12 mouse cellular contexts compared by ENCODE assay signal in genomic region chr1:92177196-92177595, GRCm38 (mm10). TPM values are rescaled to one million over a fixed set of nuclear protein-coding genes. Genes with fewer than 3 reads are reported as not detected.
DNase-seq lines count a peak whose midpoint lies in the region; ATAC-seq and TF ChIP-seq lines count a peak whose summit lies in the region.
"Had no signal": no experiment of that assay in that cellular context is flagged by ENCODE, and none has a peak within 500 bp of the region (broad histone marks: within the 10 kb centered on the region; RNA-seq: fewer than 3 reads in every experiment).

No protein-coding gene starts in this region.

- no peak for TF ChIP-seq POLR2A in myocyte (IDR thresholded peaks at IDR 0.05; ENCODE audit: insufficient read length, low read depth)

- no peak overlapping the region for H3K9ac ChIP-seq in hindbrain, embryonic 11.5 days (ENCODE audit: low read depth, low read length)
- 0 out of 2 replicates have a peak overlapping the region, but pooled peaks have one; percentile 9 for H3K9ac ChIP-seq in forebrain, embryonic 12.5 days
- H3K9ac ChIP-seq in hindbrain, embryonic 14.5 days = peak overlapping the region; percentile 88; the same call in 1 of the 2 replicates
- H3K9ac ChIP-seq in liver, postnatal 0 days (replicated peaks) = no peak overlapping the region
- H3K9ac ChIP-seq: lung, embryonic 15.5 days had no signal

- TF ChIP-seq CTCF in liver, postnatal 0 days (IDR thresholded peaks at IDR 0.05; ENCODE audit: low read depth) = no peak

- 0 out of 2 replicates have a peak, but pooled peaks cover 8% of the 10 kb centered on the region for H3K36me3 ChIP-seq in hindbrain, embryonic 10.5 days
- no peaks in the 10 kb centered on the region for H3K36me3 ChIP-seq in hindbrain, embryonic 11.5 days (ENCODE audit: control insufficient read depth, insufficient read depth, low read length)
- H3K36me3 ChIP-seq in forebrain, embryonic 12.5 days (replicated peaks) = no peaks in the 10 kb centered on the region
- H3K36me3 ChIP-seq in hindbrain, embryonic 14.5 days (replicated peaks; ENCODE audit: control insufficient read depth, insufficient read depth) = no peaks in the 10 kb centered on the region
- no peaks in the 10 kb centered on the region for H3K36me3 ChIP-seq in myocyte (ENCODE audit: control insufficient read depth, insufficient read depth)
- H3K36me3 ChIP-seq in liver, postnatal 0 days (replicated peaks; ENCODE audit: insufficient read depth, low read length) = no peaks in the 10 kb centered on the region
- H3K36me3 ChIP-seq: lung, embryonic 15.5 days had no signal

- ATAC-seq in hindbrain, embryonic 11.5 days (ENCODE audit: low FRiP score) = no peak
- no peak for ATAC-seq in forebrain, embryonic 12.5 days (ENCODE audit: low FRiP score)
- no peak for ATAC-seq in hindbrain, embryonic 14.5 days (ENCODE audit: low FRiP score)
- ATAC-seq in liver, postnatal 0 days = no peak

- TF ChIP-seq EP300 in liver, postnatal 0 days (IDR thresholded peaks at IDR 0.05; ENCODE audit: low read depth) = no peak

- no peak overlapping the region for H3ac ChIP-seq in myocyte (ENCODE audit: control insufficient read depth, insufficient read length)

- no peak overlapping the region; the same call in 1 of the 2 replicates for H3K4me2 ChIP-seq in hindbrain, embryonic 11.5 days (replicated peaks; ENCODE audit: low read depth, low read length)
- H3K4me2 ChIP-seq in forebrain, embryonic 12.5 days = peak overlapping the region; percentile 72
- H3K4me2 ChIP-seq in hindbrain, embryonic 14.5 days (replicated peaks) = peak overlapping the region; percentile 92
- peak overlapping the region; percentile 38 for H3K4me2 ChIP-seq in myocyte (ENCODE audit: low read depth)
- no peak overlapping the region for H3K4me2 ChIP-seq in liver, postnatal 0 days (ENCODE audit: low read depth, low read length)
- H3K4me2 ChIP-seq: lung, embryonic 15.5 days had no signal

- H3K4me1 ChIP-seq in hindbrain, embryonic 10.5 days (replicated peaks) = peaks cover 58% of the 10 kb centered on the region
- H3K4me1 ChIP-seq in hindbrain, embryonic 11.5 days (replicated peaks; ENCODE audit: control insufficient read depth, insufficient read depth, low read length) = peaks cover 9% of the 10 kb centered on the region
- peaks cover 50% of the 10 kb centered on the region for H3K4me1 ChIP-seq in forebrain, embryonic 12.5 days
- peaks cover 53% of the 10 kb centered on the region for H3K4me1 ChIP-seq in hindbrain, embryonic 14.5 days (replicated peaks; ENCODE audit: control insufficient read depth, insufficient read depth, low read length)
- H3K4me1 ChIP-seq in liver, postnatal 0 days (ENCODE audit: insufficient read depth) = peaks cover 18% of the 10 kb centered on the region

- H3K9me3 ChIP-seq in hindbrain, embryonic 10.5 days = no peaks in the 10 kb centered on the region
- H3K9me3 ChIP-seq in hindbrain, embryonic 11.5 days (ENCODE audit: control insufficient read depth, low read length) = no peaks in the 10 kb centered on the region
- no peaks in the 10 kb centered on the region for H3K9me3 ChIP-seq in forebrain, embryonic 12.5 days
- H3K9me3 ChIP-seq in hindbrain, embryonic 14.5 days (ENCODE audit: control insufficient read depth, low read length) = no peaks in the 10 kb centered on the region
- H3K9me3 ChIP-seq in liver, postnatal 0 days (ENCODE audit: low read length) = no peaks in the 10 kb centered on the region
- H3K9me3 ChIP-seq: lung, embryonic 15.5 days had no signal

- H3K79me2 ChIP-seq in myocyte (ENCODE audit: control insufficient read depth, insufficient read depth) = peaks cover 73% of the 10 kb centered on the region

- DNase-seq in hindbrain, embryonic 10.5 days (ENCODE audit: low spot score) = peak; percentile 21
- no peak for DNase-seq in hindbrain, embryonic 11.5 days (ENCODE audit: low spot score)
- no peak for DNase-seq in hindbrain, embryonic 14.5 days (ENCODE audit: low spot score)
- DNase-seq in liver, postnatal 0 days = no peak
- DNase-seq in spleen, postnatal 36 days (ENCODE audit: low spot score in 2 of 2) = no peak
- no peak for DNase-seq in adrenal gland, postnatal 10 days
- DNase-seq: adrenal gland, postnatal 25 days; cerebellum, postnatal 14 days had no signal

- 64% methylated on average over 3 of the region's 3 CpGs for WGBS in hindbrain, embryonic 10.5 days
- 56% methylated on average over 3 of the region's 3 CpGs for WGBS in hindbrain, embryonic 11.5 days
- 60% methylated on average over 3 of the region's 3 CpGs for WGBS in forebrain, embryonic 12.5 days
- 57% methylated on average over 3 of the region's 3 CpGs for WGBS in hindbrain, embryonic 14.5 days
- 77% methylated on average over 3 of the region's 3 CpGs for WGBS in liver, postnatal 0 days (ENCODE audit: insufficient replicate concordance)

- H3K27ac ChIP-seq in hindbrain, embryonic 10.5 days = peak overlapping the region; percentile 58; the same call in 1 of the 2 replicates
- H3K27ac ChIP-seq in hindbrain, embryonic 11.5 days (ENCODE audit: low read depth, low read length) = no peak overlapping the region
- no peak overlapping the region for H3K27ac ChIP-seq in forebrain, embryonic 12.5 days
- H3K27ac ChIP-seq in hindbrain, embryonic 14.5 days = no peak overlapping the region
- no peak overlapping the region for H3K27ac ChIP-seq in liver, postnatal 0 days (ENCODE audit: low read depth)
- H3K27ac ChIP-seq: kidney, postnatal 0 days; lung, embryonic 15.5 days had no signal

- H3K27me3 ChIP-seq in hindbrain, embryonic 10.5 days (ENCODE audit: insufficient read depth, poor library complexity, severe bottlenecking) = no peaks in the 10 kb centered on the region
- H3K27me3 ChIP-seq in hindbrain, embryonic 11.5 days (ENCODE audit: control insufficient read depth, insufficient read depth, low read length) = no peaks in the 10 kb centered on the region
- no peaks in the 10 kb centered on the region for H3K27me3 ChIP-seq in forebrain, embryonic 12.5 days
- H3K27me3 ChIP-seq in hindbrain, embryonic 14.5 days (ENCODE audit: control insufficient read depth, insufficient read depth, low read length) = no peaks in the 10 kb centered on the region
- no peaks in the 10 kb centered on the region for H3K27me3 ChIP-seq in myocyte (ENCODE audit: control insufficient read depth, insufficient read depth, insufficient read length)
- no peaks in the 10 kb centered on the region for H3K27me3 ChIP-seq in liver, postnatal 0 days (ENCODE audit: insufficient read depth, low read length)
- H3K27me3 ChIP-seq: lung, embryonic 15.5 days had no signal

- H3K4me3 ChIP-seq in hindbrain, embryonic 10.5 days = peak overlapping the region; percentile 84; the same call in 1 of the 2 replicates
- no peak overlapping the region for H3K4me3 ChIP-seq in hindbrain, embryonic 11.5 days (ENCODE audit: low read depth, low read length)
- no peak overlapping the region for H3K4me3 ChIP-seq in forebrain, embryonic 12.5 days (replicated peaks)
- no peak overlapping the region for H3K4me3 ChIP-seq in hindbrain, embryonic 14.5 days (replicated peaks; ENCODE audit: low read length)
- H3K4me3 ChIP-seq in myocyte = no peak overlapping the region
- H3K4me3 ChIP-seq in liver, postnatal 0 days (ENCODE audit: low read depth, low read length) = no peak overlapping the region
- H3K4me3 ChIP-seq: lung, embryonic 15.5 days had no signal

TF ChIP-seq in myocyte, 11 proteins besides CTCF, POLR2A, EP300 and RAD21:
- no peak for TF ChIP-seq USF1 (IDR thresholded peaks at IDR 0.05; ENCODE audit: low read depth)
- peak in 2 of 3 experiments; percentile 58 to 75 for TF ChIP-seq MYOD1 (IDR thresholded peaks at IDR 0.05; ENCODE audit: control insufficient read depth in 1 of 3, insufficient read length in 2 of 3, low read depth in 2 of 3)
- TF ChIP-seq MYOG (IDR thresholded peaks at IDR 0.05; ENCODE audit: control insufficient read depth in 1 of 3, insufficient read depth in 1 of 3, insufficient read length in 2 of 3, low read depth in 2 of 3) = peak; percentile 46 to 86 (median 53)

RNA-seq across cellular contexts. Expression of gene Hdac4, which starts 18.3 kb away (rescaled TPM):
- 20.8 TPM in 2 replicates for polyA plus RNA-seq in hindbrain, embryonic 10.5 days (2016; fragmentation: Nextera tagmentation; extraction: Ambion mirVana)
- 20.4 and 21.2 TPM in 2 replicates for polyA plus RNA-seq in hindbrain, embryonic 11.5 days (2014; fragmentation: Nextera tagmentation; extraction: Ambion mirVana)
- 21.4 and 24.8 TPM in 2 replicates for polyA plus RNA-seq in forebrain, embryonic 12.5 days (2016; fragmentation: Nextera tagmentation; extraction: Ambion mirVana)
- polyA plus RNA-seq in hindbrain, embryonic 14.5 days (2014; fragmentation: Nextera tagmentation; extraction: Ambion mirVana) = 26.9 and 27.5 TPM in 2 replicates
- 21.2 TPM for polyA plus RNA-seq in myocyte (2012; fragmentation: generic; extraction: Trizol)
- 3.0 and 3.8 TPM in 2 replicates for polyA plus RNA-seq in liver, postnatal 0 days (2015; fragmentation: Nextera tagmentation; extraction: Ambion mirVana)
- 10 to 100 TPM; 55.3 to 74.5 TPM for total RNA-seq in adrenal gland, postnatal 10 days (2021)

Comparison
In these comparisons a context has a peak if more than half of its experiments do, and no peak if none do; other contexts are left out.
1. H3K4me2 ChIP-seq: peak in forebrain, embryonic 12.5 days (single experiment), hindbrain, embryonic 14.5 days (single experiment) and myocyte (single experiment); none in hindbrain, embryonic 11.5 days (single experiment) and liver, postnatal 0 days (single experiment).
2. H3K9ac ChIP-seq: peak in forebrain, embryonic 12.5 days (single experiment) and hindbrain, embryonic 14.5 days (single experiment); none in hindbrain, embryonic 11.5 days (single experiment) and liver, postnatal 0 days (single experiment).